Mouse (Mus musculus): ENCODE data around the gene Higd1b.

DNA sequence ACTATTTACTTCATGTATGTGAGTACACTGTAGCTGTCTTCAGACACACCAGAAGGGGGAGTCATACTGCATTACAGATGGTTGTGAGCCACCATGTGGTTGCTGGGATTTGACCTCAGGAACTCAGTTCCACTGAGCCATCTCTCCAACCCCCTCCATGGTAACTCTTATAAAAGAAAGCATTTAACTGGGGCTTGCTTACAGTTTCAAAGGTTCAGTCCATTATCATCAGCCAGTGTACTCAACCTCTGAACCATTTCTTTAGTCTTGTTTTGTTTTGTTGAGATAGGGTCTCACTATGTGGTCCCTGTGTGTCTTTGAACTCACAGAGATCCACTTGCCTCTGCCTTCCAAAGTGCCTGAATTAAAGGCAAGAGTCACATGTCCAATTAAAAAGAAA lies 20.8 kb upstream of the Higd1b start:
- TF ChIP-seq CTCF (IDR thresholded peaks at IDR 0.05; ENCODE audit: insufficient read depth, low read depth, low read length) (no peak), POLR2A (IDR thresholded peaks at IDR 0.05; ENCODE audit: insufficient read depth, low read depth, low read length) (no peak)

Measured in olfactory bulb, adult 2 months (tissue).